Mouse (Mus musculus) v-Abl transformed pro-B cells (cell line): ENCODE data around the gene Abi1.

Experiments
- in situ Hi-C, 2 experiments: fragments of 400-800 bp; cut with MboI; formaldehyde crosslinking; loops; one replicate each; pipeline ENCODE4 v1.15.1; 2025; ENCODE audit not compliant: unreplicated experiment in 2 of 2

Abi1 gene

GRCm38 (mm10) chr2:23040001-23040646 lies at the start of gene Abi1:
TSS of gene Abi1 (minus strand) at chr2:23040241.
- in situ Hi-C loops: loop anchor here (5.0 to 10.0 kb wide), 2 partner anchors 52 to 55 kb away; no protein-coding TSS in a partner anchor

GRCm38 (mm10) chr2:23084540-23084939 lies 44.5 kb upstream of the Abi1 start:
- in situ Hi-C loops: no loop called here

- in situ Hi-C loops: no loop called here
Measured at GRCm38 (mm10) chr2:23078588-23078987, 38.5 kb upstream of the Abi1 start.

- in situ Hi-C loops: no loop called here
Measured at GRCm38 (mm10) chr2:23077693-23078092, 37.7 kb upstream of the Abi1 start.

GRCm38 (mm10) chr2:23076783-23077182 lies 36.7 kb upstream of the Abi1 start:
- in situ Hi-C loops: no loop called here

GRCm38 (mm10) chr2:23075846-23076245 lies 35.8 kb upstream of the Abi1 start:
- in situ Hi-C loops: no loop called here

- in situ Hi-C loops: no loop called here
Measured at GRCm38 (mm10) chr2:23071406-23071805, 31.4 kb upstream of the Abi1 start.

GRCm38 (mm10) chr2:23070491-23070890 lies 30.4 kb upstream of the Abi1 start:
- in situ Hi-C loops: no loop called here

- in situ Hi-C loops: no loop called here
Measured at GRCm38 (mm10) chr2:23068894-23069744, 29.1 kb upstream of the Abi1 start.

GRCm38 (mm10) chr2:23068370-23068737 lies 28.3 kb upstream of the Abi1 start:
- in situ Hi-C loops: no loop called here

GRCm38 (mm10) chr2:23067552-23068369 lies 27.7 kb upstream of the Abi1 start, which contains the start of gene Acbd5:
TSS of gene Acbd5 (plus strand) at chr2:23068167.
- in situ Hi-C loops: no loop called here

- in situ Hi-C loops: no loop called here
Measured at GRCm38 (mm10) chr2:23052523-23052922, 12.5 kb upstream of the Abi1 start.

GRCm38 (mm10) chr2:23051890-23052289 lies 11.8 kb upstream of the Abi1 start:
- in situ Hi-C loops: no loop called here

GRCm38 (mm10) chr2:23048006-23048405 lies 8.0 kb upstream of the Abi1 start:
- in situ Hi-C loops: loop anchor here in 1 of 2 experiments (10.0 kb wide), 1 partner anchor 47 kb away; no protein-coding TSS in a partner anchor

GRCm38 (mm10) chr2:23045703-23046102 lies 5.7 kb upstream of the Abi1 start:
- in situ Hi-C loops: loop anchor here in 1 of 2 experiments (10.0 kb wide), 1 partner anchor 49 kb away; no protein-coding TSS in a partner anchor

GRCm38 (mm10) chr2:23042189-23042588 lies 2.1 kb upstream of the Abi1 start:
- in situ Hi-C loops: loop anchor here (5.0 to 10.0 kb wide), 2 partner anchors 50 to 53 kb away; no protein-coding TSS in a partner anchor

- in situ Hi-C loops: loop anchor here (5.0 to 10.0 kb wide), 2 partner anchors 51 to 53 kb away; no protein-coding TSS in a partner anchor
Measured at GRCm38 (mm10) chr2:23041457-23041856, 1.4 kb upstream of the Abi1 start.

GRCm38 (mm10) chr2:23040690-23041089 lies 649 bp upstream of the Abi1 start:
- in situ Hi-C loops: loop anchor here (5.0 to 10.0 kb wide), 2 partner anchors 52 to 54 kb away; no protein-coding TSS in a partner anchor

- in situ Hi-C loops: loop anchor here in 1 of 2 experiments (10.0 kb wide), 1 partner anchor 135 kb away; no protein-coding TSS in a partner anchor
Measured at GRCm38 (mm10) chr2:23039082-23040000, 700 bp downstream of the Abi1 start.
